Mouse (Mus musculus): ENCODE results near the gene Cilp2.

Gene Cilp2

GRCm38 (mm10) chr8:69874155-69874554, 13.3 kb downstream of the Cilp2 start:
- DNase-seq (ENCODE audit: low spot score), result peak; percentile 73

DNA sequence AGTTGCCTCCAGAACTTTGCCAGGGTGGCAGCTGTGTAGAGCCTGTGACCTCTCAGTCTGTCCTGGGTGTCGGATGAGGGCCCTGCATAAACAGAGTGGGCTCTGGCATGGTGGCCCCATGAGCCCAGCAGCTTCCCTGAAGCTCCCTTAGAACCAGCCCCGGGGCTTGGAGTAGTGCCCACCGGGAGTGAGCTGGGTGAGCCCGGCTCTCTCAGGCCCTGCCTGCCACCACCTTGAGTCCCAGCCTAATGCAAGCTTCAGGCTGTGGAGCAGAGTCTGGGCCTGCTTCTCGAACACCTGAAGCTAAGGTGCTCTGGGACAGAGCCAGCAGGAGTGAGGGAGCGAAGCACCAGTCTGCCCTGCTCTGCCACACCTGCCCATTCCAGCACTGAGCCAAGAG, 16.6 kb downstream of the Cilp2 start:
- no peak for DNase-seq (ENCODE audit: low spot score)

DNA sequence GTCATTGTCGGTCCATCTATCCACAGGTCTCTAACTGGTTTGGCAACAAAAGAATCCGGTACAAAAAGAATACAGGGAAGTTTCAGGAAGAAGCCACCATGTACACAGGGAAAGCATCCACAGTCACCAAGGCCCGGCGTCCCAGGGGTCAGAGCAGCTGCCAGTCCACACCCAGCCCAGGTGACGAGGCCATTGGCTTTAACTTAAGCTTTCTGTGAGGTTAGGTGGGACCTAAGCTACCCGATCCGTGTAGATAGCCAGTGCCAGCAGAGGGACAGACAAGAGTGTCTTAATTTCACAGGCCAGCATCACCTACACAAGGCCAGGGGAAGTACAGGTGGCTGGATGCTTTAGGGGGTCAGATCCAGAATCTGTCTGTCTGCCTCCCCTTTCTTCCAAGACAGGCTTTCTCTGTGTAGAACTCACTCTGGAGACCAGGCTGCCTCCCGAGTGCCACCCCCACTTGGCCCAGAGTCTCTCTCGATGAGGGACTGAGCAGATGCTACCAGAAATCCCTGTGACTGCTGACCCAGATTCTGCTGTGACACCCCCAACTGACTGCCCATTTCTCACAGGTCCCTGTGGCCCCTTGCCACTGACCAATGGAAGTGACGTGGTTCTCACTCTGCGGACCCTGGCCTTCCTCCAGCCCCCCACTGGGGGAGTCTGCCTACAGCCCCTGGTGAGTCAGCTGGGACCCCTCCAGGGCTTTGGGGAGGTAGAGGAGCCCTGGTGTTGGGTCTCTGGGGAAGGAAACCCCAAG, 17.3 kb downstream of the Cilp2 start:
- no peak for DNase-seq (ENCODE audit: low spot score)

GRCm38 (mm10) chr8:69867696-69868326, 19.7 kb downstream of the Cilp2 start:
- DNase-seq (ENCODE audit: low spot score), result no peak

GRCm38 (mm10) chr8:69864180-69864579, 23.3 kb downstream of the Cilp2 start:
- DNase-seq (ENCODE audit: low spot score), result no peak

DNA sequence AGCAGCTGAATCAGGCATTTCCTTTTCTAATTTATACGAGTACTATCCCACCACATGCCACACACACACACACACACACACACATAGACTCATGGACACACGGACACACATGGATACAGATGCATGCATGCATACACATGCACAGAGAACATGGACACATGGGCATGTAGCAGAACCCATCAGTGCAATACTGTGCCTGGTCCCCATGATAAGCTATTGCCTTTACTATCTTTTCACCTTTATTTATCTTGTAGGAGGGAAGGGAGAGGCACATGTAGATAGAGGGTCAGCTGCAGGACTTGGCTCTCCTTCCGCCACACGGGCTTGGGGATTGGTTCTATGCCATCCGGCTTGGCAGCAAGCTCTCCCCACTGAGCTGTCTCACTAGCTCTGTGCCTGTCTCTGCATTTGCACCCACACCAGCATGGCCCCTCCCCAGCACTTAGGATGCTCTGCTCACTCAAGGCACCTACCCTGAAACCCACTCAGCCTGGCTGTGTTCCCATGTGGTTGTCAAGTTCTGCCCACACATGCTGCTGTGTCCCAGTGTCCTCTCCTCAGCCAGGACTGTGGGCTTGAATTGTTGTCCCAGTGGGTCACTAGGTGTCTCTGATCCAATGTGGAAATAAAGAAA, 24.0 kb downstream of the Cilp2 start:
- no peak for DNase-seq (ENCODE audit: low spot score)

DNA sequence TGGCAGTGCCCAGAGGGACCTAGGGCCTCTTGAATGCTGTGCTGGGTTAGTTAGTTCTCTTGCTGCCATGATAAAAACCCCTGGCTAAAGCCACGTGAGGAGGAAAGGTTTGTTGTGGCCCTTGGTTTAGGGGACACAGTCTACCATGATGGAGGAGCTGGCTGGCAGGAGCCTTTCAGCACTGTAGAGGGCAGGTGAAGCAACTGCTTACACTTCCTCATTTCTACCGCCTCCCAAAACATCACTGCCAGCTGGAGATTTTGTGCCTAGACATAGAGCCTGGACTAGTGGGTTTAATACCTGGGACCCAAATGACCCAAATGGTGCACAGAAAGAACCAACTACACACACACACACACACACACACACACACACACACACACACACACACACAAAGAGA, 26.2 kb downstream of the Cilp2 start:
- DNase-seq (ENCODE audit: low spot score), result no peak

DNA sequence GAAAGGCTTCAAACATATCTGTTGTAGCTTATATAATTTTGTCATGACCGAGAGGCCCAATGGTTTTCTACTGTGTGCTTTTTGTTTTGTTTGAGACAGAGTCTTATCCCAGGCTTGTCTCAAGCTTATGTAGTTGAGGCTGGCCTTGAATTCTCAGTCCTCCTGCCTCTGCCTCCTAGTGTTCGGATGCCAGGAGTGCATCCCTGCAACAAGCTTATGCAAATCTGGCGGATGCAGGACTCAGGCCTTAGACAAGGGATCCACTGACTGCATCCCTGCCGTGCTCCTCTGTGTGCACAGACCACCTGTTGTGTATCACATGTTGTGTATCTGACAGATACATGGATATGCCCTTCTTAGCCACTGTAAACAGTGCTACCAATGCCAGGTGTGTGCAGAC, 26.7 kb downstream of the Cilp2 start:
- DNase-seq (ENCODE audit: low spot score), result no peak

DNA sequence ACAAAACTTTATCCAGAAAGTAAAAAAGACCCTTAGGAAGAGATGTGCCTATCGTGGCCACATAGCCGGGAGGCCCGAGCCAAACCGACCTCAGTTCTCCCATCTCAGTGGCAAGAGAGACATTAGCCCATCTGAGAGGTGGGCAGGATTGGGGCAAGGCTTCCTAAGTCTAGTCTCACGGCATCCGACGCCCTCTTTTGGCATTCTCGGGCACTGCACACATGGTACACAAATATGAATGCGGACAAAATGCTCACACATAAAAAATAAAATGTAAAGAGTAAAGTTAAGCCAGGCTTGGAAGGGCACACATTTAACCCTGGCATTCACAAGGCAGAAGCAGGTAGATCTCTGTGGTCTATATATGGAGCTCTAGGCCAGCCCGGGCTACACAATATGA, 33.6 kb downstream of the Cilp2 start:
- no peak for DNase-seq (ENCODE audit: low spot score)

GRCm38 (mm10) chr8:69850926-69851506, 36.5 kb downstream of the Cilp2 start:
- no peak for DNase-seq (ENCODE audit: low spot score)

DNA sequence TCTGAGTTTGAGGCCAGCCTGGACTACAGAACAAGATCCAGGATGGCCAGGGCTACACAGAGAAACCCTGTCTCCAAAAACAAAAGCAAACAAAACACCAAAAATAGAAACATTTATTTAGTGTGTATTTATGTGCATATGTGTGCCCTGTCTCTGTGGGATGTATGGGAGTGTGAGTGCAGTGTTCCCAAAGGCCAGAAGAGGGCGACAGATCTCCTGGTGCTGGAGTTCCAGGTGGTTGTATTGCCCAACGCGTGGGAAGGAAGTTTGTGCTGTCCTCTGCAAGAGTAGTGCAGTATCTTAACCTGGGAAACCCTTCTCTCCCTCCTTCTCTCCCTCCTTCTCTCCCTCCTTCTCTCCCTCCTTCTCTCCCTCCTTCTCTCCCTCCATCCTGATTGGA, 37.6 kb downstream of the Cilp2 start:
- DNase-seq (ENCODE audit: low spot score), result no peak

GRCm38 (mm10) chr8:69848951-69849350, 38.5 kb downstream of the Cilp2 start:
- DNase-seq (ENCODE audit: low spot score), result no peak

GRCm38 (mm10) chr8:69847167-69848065, 40.1 kb downstream of the Cilp2 start:
- DNase-seq (ENCODE audit: low spot score), result no peak

GRCm38 (mm10) chr8:69837057-69837682, 50.3 kb downstream of the Cilp2 start:
- no peak for DNase-seq (ENCODE audit: low spot score)

DNA sequence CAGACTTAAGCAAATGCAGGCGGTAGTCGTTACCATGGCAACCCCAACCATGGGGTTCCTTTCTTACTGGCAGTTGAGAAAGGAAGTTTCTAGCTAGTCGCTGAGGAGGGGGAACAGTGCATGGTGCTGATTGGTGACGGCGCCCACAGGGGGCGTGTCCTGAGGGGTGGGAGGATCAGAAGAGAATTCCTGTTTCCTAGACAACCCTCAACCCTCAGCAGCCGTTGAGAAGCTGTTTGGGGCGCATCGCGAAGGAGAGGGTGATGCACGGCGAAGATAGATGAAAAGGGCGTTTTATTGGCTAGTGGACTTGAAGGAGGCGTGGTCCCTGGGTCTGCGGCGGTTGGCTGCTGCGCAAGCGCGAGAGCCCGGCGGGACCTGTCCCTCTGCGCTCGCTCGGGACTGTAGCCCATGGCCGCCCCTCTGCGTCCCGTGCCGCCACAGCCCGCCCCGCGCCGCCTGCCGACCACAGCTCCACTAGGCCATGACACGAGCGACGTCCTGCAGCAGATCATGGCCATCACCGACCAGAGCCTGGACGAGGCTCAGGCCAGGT, 55.1 kb downstream of the Cilp2 start, which contains the start of gene Pbx4:
Gene Pbx4, plus strand, starts transcription at position 194 of the 556 bp plus-strand sequence.
- peak; percentile 95 for DNase-seq (ENCODE audit: low spot score)

Data from layer of hippocampus, adult 11-12 months (tissue).